Mouse (Mus musculus) forebrain, embryonic 16.5 days (tissue): ENCODE measurements around the gene Guca1b. TPM values are rescaled to one million over a fixed set of nuclear protein-coding genes. Genes with fewer than 3 reads are reported as not detected.
A peak's percentile ranks its signal among the peaks of the same experiment; 100 is the strongest.
"Not testable (repeated sequence)": the region's sequence is repeated elsewhere in the genome, so short reads cannot be mapped to it uniquely, and the experiment has no call there.

Experiments
- ATAC-seq: fragments of 200-750 bp; cut with Nextera tagmentation; 2 replicates; pipeline ENCODE4 v1.8.0; 2017; ENCODE audit warnings: mild to moderate bottlenecking, moderate library complexity
- H3K27ac ChIP-seq: fragments of 300-500 bp; sonication (generic); 2 replicates; pipeline ENCODE4 v1.5.1; 2014; ENCODE audit warnings: low read length, control low read depth
- H3K27me3 ChIP-seq: fragments of 300-500 bp; sonication (generic); replicated peaks from 2 replicates; pipeline ENCODE4 v1.6.1; 2014; ENCODE audit warnings: low read length; ENCODE audit not compliant: control insufficient read depth, insufficient read depth
- H3K36me3 ChIP-seq: fragments of 300-500 bp; sonication (generic); 2 replicates; pipeline ENCODE4 v1.6.1; 2014; ENCODE audit not compliant: control insufficient read depth, insufficient read depth
- H3K4me1 ChIP-seq: fragments of 300-500 bp; sonication (generic); replicated peaks from 2 replicates; pipeline ENCODE4 v1.6.1; 2014; ENCODE audit warnings: low read length; ENCODE audit not compliant: control insufficient read depth, insufficient read depth
- H3K4me2 ChIP-seq: fragments of 300-500 bp; sonication (generic); 2 replicates; pipeline ENCODE4 v1.6.1; 2014; ENCODE audit warnings: mild to moderate bottlenecking, low read length, control low read depth
- H3K4me3 ChIP-seq: fragments of 300-500 bp; sonication (generic); replicated peaks from 2 replicates; pipeline ENCODE4 v1.5.1; 2014; ENCODE audit warnings: mild to moderate bottlenecking, low read length, control low read depth
- H3K9ac ChIP-seq: fragments of 300-500 bp; sonication (generic); replicated peaks from 2 replicates; pipeline ENCODE4 v1.6.1; 2014; ENCODE audit warnings: low read depth, low read length, control low read depth
- H3K9me3 ChIP-seq: fragments of 300-500 bp; sonication (generic); 2 replicates; pipeline ENCODE4 v1.6.1; 2016; ENCODE audit warnings: low read length; ENCODE audit not compliant: control insufficient read depth
- WGBS: fragments of 180-500 bp; shearing (Covaris S2); extraction: QIAGEN DNeasy Blood & Tissue Kit; methylation state at CpG from one replicate; pipeline ENCODE4 v1.1.7; 2014; 5-methylcytosine and 5-hydroxymethylcytosine counted together
- polyA plus RNA-seq: library from polyadenylated mRNA; unstranded; fragments of >200 nt; fragmentation: Nextera tagmentation; extraction: Ambion mirVana; gene quantifications from 2 replicates; pipeline ENCODE4 v1.2.1, GENCODE M21; 2015

Gene Guca1b
- polyA plus RNA-seq, 1 experiment from 2014 or later: 0.37 TPM

GRCm38 (mm10) chr17:47400451-47400850, 15.3 kb downstream of the Guca1b start, which contains the start of gene Guca1a:
Guca1a (minus strand) TSS chr17:47400584.
- peaks cover 3% of the 10 kb centered on the region for H3K4me1 ChIP-seq
- ATAC-seq: no peak
- H3K27ac ChIP-seq: no peak within 1 kb of the TSS
- H3K27me3 ChIP-seq: peaks cover 18% of the 10 kb centered on the region
- H3K4me3 ChIP-seq: no peak within 1 kb of the TSS
- H3K9me3 ChIP-seq: no peaks in the 10 kb centered on the region
- H3K36me3 ChIP-seq: no peaks in the 10 kb centered on the region
- H3K9ac ChIP-seq: no peak within 1 kb of the TSS
- H3K4me2 ChIP-seq: no peak within 1 kb of the TSS
- 8% methylated on average over 10 of the region's 10 CpGs for WGBS

- Histone ChIP-seq H3K27me3 (peaks cover 25% of the 10 kb centered on the region), H3K9me3 (no peaks in the 10 kb centered on the region), H3K4me1 (0 out of 2 replicates have a peak, but pooled peaks cover 2% of the 10 kb centered on the region), H3K4me3 (no peak overlapping the region), H3K27ac (no peak overlapping the region), H3K9ac (no peak overlapping the region), H3K36me3 (no peaks in the 10 kb centered on the region), H3K4me2 (no peak overlapping the region)
- ATAC-seq: no peak
- 69% methylated on average over 10 of the region's 10 CpGs for WGBS
These were observed 22.7 kb downstream of the Guca1b start for GRCm38 (mm10) chr17:47407717-47408557.

- H3K9me3 ChIP-seq: no peaks in the 10 kb centered on the region
- 24% methylated on average over 8 of the region's 8 CpGs for WGBS
- no peak overlapping the region for H3K4me3 ChIP-seq
- no peak overlapping the region for H3K9ac ChIP-seq
- H3K4me2 ChIP-seq: no peak overlapping the region
- ATAC-seq: 0 out of 2 replicates have a peak, but pooled peaks have one; percentile 36
- peaks cover 25% of the 10 kb centered on the region for H3K27me3 ChIP-seq
- H3K27ac ChIP-seq: no peak overlapping the region
- 0 out of 2 replicates have a peak, but pooled peaks cover 2% of the 10 kb centered on the region for H3K4me1 ChIP-seq
- no peaks in the 10 kb centered on the region for H3K36me3 ChIP-seq
These were observed 23.3 kb downstream of the Guca1b start for GRCm38 (mm10) chr17:47408558-47408898.

GRCm38 (mm10) chr17:47409897-47410861, 25.0 kb downstream of the Guca1b start:
- not testable (repeated sequence) for H3K27ac ChIP-seq, H3K9me3 ChIP-seq, H3K36me3 ChIP-seq, H3K4me1 ChIP-seq, H3K9ac ChIP-seq
- ATAC-seq: peak; percentile 45
- 2% methylated on average over 74 of the region's 74 CpGs for WGBS
- Histone ChIP-seq H3K4me3 (peak overlapping the region; percentile 28), H3K4me2 (peak overlapping the region; percentile 45), H3K27me3 (peaks cover 25% of the 10 kb centered on the region)

GRCm38 (mm10) chr17:47420195-47420594, 35.0 kb downstream of the Guca1b start:
- no peaks in the 10 kb centered on the region for H3K36me3 ChIP-seq
- no peaks in the 10 kb centered on the region for H3K9me3 ChIP-seq
- H3K4me1 ChIP-seq: no peaks in the 10 kb centered on the region
- no peak overlapping the region for H3K4me2 ChIP-seq
- H3K27ac ChIP-seq: no peak overlapping the region
- no peak overlapping the region for H3K4me3 ChIP-seq
- no peak for ATAC-seq
- no peak overlapping the region for H3K9ac ChIP-seq
- H3K27me3 ChIP-seq: no peaks in the 10 kb centered on the region
- WGBS: 84% methylated on average over 2 of the region's 2 CpGs

GRCm38 (mm10) chr17:47421566-47421965, 36.4 kb downstream of the Guca1b start:
- no peak for ATAC-seq
- H3K4me2 ChIP-seq: no peak overlapping the region
- H3K4me3 ChIP-seq: no peak overlapping the region
- H3K4me1 ChIP-seq: no peaks in the 10 kb centered on the region
- no peak overlapping the region for H3K27ac ChIP-seq
- no peaks in the 10 kb centered on the region for H3K27me3 ChIP-seq
- WGBS: 79% methylated on average over 3 of the region's 3 CpGs
- no peaks in the 10 kb centered on the region for H3K9me3 ChIP-seq
- H3K9ac ChIP-seq: no peak overlapping the region
- H3K36me3 ChIP-seq: no peaks in the 10 kb centered on the region

- not testable (repeated sequence) for H3K27me3 ChIP-seq, H3K4me3 ChIP-seq, H3K36me3 ChIP-seq, H3K4me2 ChIP-seq, H3K9me3 ChIP-seq, H3K4me1 ChIP-seq, H3K9ac ChIP-seq, ATAC-seq, H3K27ac ChIP-seq
- 71% methylated on average over 1 of the region's 1 CpGs for WGBS
These were observed 37.4 kb downstream of the Guca1b start for GRCm38 (mm10) chr17:47422616-47423015.

- no peak for ATAC-seq
- H3K36me3 ChIP-seq: no peaks in the 10 kb centered on the region
- H3K27me3 ChIP-seq: no peaks in the 10 kb centered on the region
- H3K9ac ChIP-seq: no peak overlapping the region
- WGBS: 70% methylated on average over 6 of the region's 6 CpGs
- no peak overlapping the region for H3K27ac ChIP-seq
- H3K9me3 ChIP-seq: no peaks in the 10 kb centered on the region
- no peak overlapping the region for H3K4me2 ChIP-seq
- H3K4me1 ChIP-seq: no peaks in the 10 kb centered on the region
- no peak overlapping the region for H3K4me3 ChIP-seq
These were observed 39.0 kb downstream of the Guca1b start for GRCm38 (mm10) chr17:47424186-47424585.

GRCm38 (mm10) chr17:47427316-47427715, 42.1 kb downstream of the Guca1b start:
- no peaks in the 10 kb centered on the region for H3K4me1 ChIP-seq
- H3K9ac ChIP-seq: no peak overlapping the region
- ATAC-seq: no peak
- H3K9me3 ChIP-seq: no peaks in the 10 kb centered on the region
- no peaks in the 10 kb centered on the region for H3K27me3 ChIP-seq
- 69% methylated on average over 6 of the region's 6 CpGs for WGBS
- no peaks in the 10 kb centered on the region for H3K36me3 ChIP-seq
- H3K4me3 ChIP-seq: no peak overlapping the region
- no peak overlapping the region for H3K27ac ChIP-seq
- H3K4me2 ChIP-seq: no peak overlapping the region
